Mouse (Mus musculus) left cerebral cortex, postnatal 10 days (tissue): ENCODE data around the gene Snx11. TPM values are rescaled to one million over a fixed set of nuclear protein-coding genes. Genes with fewer than 3 reads are reported as not detected.
"Not testable (repeated sequence)": the region's sequence is repeated elsewhere in the genome, so short reads cannot be mapped to it uniquely, and the experiment has no call there.

ENCODE experiments used
- DNase-seq, 2 experiments: peaks; one replicate each; pipeline ENCODE4 v3.0.0; 2021 to 2022; ENCODE audit warnings: low spot score in 2 of 2, mixed read lengths in 1 of 2; ENCODE audit errors: extremely low spot score in 1 of 2
- intact Hi-C: fragments of 180-260 bp; cut with DNase I; formaldehyde crosslinking; loops from one replicate; pipeline ENCODE4 v1.15.1; 2025
- total RNA-seq, 2 experiments: library from RNA; stranded (reverse); gene quantifications; 2 replicates each; pipeline ENCODE4 v1.2.3; 2021

Gene Snx11
- total RNA-seq, 2 experiments from 2014 or later, result 43.1 to 43.2 TPM

DNA sequence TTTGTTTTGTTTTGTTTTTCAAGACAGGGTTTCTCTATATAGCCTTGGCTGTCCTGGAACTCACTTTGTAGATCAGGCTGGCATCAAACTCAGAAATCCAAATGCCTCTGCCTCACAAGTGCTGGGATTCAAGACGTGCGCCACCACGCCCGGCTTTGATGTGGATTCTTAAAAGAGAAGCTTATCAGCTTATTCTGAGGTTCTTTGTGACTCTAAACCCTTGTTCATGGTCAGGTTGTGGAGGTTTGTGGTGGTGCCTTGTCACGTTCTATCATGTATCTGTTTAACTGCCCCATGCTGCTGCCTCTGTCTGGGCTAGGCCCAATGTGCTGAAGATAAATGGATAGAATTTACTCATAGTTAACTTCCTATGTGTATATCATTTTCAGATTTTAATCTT lies 28.2 kb upstream of the Snx11 start:
- intact Hi-C loops, result no loop called here
- no peak for DNase-seq

DNA sequence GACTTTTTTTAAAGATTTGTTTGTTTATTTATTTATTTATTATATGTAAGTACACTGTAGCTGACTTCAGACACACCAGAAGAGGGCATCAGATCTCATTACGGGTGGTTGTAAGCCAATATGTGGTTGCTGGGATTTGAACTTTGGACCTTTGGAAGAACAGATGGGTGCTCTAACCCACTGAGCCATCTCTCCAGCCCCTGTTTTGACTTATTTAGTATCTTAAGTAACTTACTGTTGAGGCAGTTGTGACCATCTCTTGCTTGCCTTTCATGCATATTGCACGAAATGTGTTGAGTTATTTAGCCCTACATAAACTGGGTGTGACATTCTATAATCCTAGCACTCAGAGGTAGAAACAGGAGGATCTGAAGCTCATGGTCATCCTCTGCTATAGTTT lies 22.2 kb upstream of the Snx11 start:
- intact Hi-C loops, result no loop called here
- DNase-seq, result no peak

DNA sequence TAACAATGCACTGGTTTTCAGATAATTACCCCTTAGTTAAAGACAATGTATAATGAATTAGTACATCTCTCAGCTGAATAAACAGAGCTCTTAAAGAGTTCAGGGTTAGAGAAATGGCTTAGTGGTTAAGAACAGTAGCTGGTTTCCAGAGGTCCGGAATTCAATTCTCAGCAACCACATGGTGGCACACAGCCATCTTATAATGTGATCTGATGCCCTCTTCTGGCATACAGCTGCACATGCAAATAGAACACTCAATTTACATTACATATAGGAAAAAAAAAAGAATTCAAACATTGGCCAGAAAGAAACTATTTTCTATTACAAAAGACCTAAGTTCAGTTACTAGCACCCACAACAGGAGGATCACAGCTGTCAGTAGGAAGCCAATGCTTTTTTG lies 19.2 kb upstream of the Snx11 start:
- no peak for DNase-seq
- intact Hi-C loops, result no loop called here

DNA sequence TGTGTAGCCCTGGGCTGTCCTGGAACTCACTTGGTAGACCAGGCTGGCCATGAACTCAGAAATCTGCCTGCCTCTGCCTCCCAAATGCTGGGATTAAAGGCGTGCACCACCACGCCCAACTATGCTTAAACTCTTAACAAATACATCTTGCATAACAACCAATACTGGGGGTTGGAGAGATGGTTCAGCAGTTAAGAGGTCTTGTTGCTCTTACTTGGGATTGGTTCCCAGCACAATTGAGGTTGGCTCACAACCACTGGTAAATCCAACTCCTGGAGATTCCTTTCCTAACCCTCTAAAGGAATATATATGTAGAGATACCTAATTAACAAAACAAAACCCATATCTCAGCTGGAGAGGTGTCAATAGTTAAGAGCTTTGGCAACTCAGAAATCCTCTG lies 18.7 kb upstream of the Snx11 start:
- DNase-seq, result no peak
- intact Hi-C loops, result no loop called here

DNA sequence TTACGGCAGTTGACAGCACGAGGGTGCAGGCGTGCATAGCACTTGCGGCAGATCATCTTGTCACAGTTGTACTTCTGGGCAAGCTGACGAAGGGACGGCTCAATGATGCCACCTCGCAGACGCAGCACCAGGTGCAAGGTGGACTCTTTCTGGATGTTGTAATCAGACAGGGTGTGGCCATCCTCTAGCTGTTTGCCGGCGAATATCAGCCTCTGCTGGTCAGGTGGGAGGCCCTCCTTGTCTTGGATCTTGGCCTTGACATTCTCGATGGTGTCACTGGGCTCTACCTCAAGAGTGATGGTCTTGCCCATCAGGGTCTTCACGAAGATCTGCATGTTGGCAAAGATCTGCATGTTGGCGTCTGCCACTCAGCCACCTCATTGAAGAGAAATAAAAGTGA lies 18.1 kb upstream of the Snx11 start:
- DNase-seq, result no peak
- intact Hi-C loops, result no loop called here

DNA sequence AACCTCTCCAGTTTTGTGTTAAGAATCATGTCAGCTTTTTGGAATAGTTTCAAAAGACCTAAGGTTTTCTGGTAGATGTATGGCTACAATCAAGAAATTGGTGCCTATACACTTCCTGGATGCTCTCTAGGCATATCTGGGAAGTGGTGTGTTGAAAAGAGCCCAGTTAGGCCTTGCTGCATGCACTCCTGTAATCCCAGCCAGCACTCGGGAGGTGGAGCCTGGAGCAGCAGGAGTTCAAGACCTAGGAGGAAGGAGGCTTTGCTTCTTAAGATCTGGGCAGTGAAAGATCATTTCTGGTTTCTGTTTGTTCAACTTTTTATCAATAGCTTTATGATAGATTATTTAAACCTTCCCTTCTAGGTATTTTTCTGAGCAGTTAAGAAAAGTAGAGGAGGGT lies 13.3 kb upstream of the Snx11 start:
- intact Hi-C loops, result no loop called here
- no peak for DNase-seq

DNA sequence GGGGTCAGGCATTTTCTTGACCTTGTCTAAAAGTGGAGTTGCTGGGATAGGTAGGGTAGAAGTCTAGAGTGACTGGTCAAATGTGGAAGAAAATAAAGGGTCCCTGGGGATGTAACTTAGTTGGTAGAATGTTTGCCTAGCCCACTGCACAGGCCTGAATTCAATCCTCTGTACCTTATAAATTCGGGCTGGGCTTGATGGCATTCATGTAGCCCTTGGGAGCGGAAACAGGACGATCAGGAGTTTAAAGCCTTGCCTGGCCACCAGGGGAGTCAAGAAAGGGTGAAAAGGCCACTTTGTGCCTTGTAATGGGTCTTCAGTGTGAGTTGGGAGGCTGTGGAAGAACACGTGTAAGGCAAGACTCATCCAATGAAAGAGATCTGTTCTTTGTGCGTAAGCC lies 12.6 kb upstream of the Snx11 start:
- no peak for DNase-seq
- intact Hi-C loops, result no loop called here

DNA sequence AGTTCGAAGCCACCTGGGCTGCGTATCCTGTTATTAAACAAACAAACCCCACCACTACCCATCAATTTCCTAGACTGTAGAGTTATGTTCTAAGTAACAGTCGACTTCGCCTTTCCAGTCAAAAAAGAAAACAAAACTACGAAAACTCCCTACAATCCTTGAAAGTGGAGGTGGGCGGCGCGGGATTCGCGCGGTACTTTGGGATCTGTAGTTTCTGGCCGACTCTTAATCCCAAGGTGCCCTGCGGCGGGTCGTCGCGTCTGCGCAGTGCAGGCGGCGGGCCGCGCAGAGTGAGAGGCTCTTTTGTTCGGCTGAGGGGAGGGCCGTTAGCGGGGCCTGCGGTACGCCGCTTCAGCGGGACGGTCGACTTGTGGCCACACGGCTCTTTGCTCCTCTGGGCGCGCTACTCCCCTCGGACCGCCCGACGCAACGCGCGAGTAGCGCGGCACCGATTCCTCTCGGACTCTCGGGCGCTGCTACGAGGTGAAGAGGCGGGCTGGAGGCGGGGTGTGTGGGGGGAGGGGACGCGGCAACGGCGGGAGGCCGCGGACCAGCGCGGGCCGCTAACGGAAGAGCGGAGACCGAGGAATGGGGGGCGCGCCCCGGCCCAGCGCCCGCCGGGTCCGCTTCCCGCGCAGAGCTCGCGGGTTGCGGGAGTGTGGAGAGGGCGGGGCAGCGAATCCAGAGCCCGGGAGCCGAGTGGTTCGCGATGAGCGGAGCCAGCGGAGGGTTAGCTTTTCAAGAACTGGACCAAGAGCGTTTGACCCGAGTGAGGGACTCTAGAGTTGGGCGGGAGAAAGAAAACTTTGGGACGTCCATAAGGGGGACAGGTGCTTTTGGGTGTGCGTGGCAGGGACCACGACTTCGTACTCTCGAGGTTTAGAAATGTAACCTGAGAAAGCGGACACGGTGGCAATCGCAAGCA lies 11.8 kb upstream of the Snx11 start, which contains the start of gene Cbx1:
Cbx1 (plus strand) TSS at position 257 of the 925 bp plus-strand sequence.
- DNase-seq, result peak; percentile 89 to 94
- intact Hi-C loops, result no loop called here

DNA sequence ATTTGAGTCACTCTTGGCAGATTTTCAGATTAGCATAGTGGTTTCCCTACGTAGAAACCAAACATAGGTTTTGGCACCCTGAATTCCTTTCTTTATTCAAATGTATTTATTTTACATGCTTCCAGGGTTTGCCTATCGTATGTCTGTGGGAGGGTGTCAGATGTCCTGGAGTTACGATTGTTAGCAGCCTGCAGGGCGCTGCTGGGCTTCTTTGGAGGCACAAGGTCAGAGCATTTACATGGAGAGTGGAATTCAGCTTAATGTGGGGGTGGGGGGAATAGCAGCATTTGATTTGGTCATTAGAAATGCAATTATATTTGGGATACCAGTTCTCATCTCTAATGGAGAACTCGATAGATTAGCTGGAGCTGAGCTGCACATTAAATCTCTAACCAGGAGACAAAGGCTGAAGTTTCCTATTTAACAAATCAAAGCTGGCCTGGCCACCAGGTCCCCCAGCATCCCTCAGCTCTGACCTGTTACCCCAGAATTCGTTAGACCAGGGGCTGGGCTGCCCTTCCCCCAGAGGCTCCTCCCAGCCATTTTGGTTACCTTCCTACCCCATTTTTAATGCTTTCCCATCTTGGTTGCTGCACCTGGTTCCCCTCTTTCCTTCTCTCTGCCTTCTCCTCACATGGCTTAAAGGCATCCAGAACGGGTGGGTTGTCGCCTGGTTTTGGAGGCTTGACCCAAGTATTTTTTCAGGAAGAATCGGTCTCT lies 9.5 kb upstream of the Snx11 start:
- DNase-seq, result no peak
- intact Hi-C loops, result no loop called here

DNA sequence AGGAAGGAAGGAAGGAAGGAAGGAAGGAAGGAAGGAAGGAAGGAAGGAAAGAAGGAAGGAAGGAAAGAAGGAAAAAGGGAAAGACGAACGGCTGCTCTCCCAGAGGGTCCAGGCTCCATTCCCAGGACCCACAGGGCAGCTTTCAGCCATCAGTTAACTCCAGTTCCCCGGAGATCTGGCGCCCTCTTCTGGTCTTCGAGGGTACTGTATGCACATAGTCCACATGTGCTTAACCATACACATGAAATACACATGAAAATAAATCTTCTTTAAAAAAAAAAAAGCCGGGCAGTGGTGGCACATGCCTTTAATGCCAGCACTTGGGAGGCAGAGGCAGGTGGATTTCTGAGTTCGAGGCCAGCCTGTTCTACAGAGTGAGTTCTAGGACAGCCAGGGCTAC lies 7.5 kb upstream of the Snx11 start:
- intact Hi-C loops, result not testable (repeated sequence)
- peak in 1 of 2 experiments; percentile 74 for DNase-seq

DNA sequence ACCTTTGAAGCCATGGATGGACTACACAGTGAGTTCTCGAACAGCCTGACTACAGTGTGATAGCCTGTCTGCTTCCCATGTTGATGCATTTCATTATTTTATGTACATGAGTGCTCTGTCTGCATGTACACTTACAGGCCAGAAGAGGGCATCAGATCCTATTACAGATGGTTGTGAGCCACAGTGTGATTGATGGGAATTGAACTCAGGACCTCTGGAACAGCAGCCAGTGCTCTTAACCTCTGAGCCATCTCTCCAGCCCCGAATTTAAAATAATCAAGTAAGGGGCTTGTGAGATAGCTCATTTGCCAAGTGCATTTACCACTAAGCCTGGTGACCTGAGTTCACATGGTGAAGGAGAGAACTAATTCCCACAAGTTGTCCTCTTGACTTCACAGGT lies 4.1 kb upstream of the Snx11 start:
- intact Hi-C loops, result no loop called here
- DNase-seq, result no peak

DNA sequence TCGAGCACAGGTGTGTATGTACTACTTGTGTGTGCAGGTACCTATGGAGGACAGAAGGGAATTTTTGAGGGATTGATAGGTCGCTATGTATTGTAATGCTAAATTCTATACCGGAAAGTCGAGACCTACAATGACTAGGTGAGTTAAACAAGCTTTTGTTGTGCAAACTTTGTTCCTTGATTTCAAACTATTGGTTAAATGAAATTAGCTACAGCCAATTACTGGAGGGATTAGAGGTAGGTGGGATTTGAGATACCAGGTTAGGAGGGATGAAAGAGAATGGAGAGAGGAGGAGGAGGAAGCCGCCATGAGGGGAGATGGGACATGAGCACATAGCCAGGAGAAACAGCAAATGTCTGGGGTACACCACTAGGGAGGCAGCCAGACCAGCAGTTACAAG lies 2.9 kb upstream of the Snx11 start:
- intact Hi-C loops, result no loop called here
- DNase-seq, result no peak

DNA sequence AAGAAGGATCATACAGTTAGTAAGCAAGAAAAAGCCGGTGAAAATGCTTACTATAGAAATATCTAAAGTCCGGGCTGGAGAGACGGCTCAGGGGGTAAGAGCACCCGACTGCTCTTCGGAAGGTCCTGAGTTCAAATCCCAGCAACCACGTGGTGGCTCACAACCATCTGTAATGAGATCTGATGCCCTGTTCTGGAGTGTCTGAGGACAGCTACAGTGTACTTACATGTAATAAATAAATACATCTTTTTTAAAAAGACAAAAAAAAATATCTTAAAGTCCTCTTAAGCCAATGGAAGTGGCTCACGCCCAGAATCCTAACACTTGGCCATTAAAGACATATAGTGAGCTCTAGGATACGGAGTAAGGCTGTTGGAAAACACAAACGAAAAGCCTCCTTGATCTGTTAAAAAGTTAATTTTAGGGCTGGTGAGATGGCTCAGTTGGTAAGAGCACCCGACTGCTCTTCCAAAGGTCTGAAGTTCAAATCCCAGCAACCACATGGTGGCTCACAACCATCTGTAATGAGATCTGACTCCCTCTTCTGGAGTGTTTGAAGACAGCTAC lies 785 bp upstream of the Snx11 start:
- intact Hi-C loops, result loop anchor here (5.0 kb wide), 1 partner anchor 84 kb away; no protein-coding TSS in a partner anchor
- DNase-seq, result not testable (repeated sequence)

DNA sequence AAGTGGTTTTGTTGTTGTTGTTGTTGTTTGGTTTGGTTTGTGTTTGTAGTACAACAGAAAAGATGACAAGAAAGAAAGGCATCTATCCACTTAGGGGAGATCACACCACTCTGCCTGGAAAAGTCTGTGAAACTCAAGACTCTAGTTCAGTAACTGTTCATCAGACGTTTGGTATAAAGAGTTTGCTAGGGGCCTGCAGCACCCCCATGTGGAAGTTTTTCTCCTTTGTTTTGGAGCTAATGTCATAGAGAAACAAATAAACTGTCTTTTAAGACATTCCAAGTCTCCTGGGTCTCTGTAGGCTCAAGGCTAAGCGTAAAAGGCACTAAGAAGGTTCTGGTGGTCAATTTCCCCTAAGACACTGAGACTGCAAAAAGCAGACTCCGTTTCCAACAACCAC lies 1.3 kb downstream of the Snx11 start:
- DNase-seq, result no peak
- intact Hi-C loops, result loop anchor here (5.0 kb wide), 1 partner anchor 86 kb away; no protein-coding TSS in a partner anchor

DNA sequence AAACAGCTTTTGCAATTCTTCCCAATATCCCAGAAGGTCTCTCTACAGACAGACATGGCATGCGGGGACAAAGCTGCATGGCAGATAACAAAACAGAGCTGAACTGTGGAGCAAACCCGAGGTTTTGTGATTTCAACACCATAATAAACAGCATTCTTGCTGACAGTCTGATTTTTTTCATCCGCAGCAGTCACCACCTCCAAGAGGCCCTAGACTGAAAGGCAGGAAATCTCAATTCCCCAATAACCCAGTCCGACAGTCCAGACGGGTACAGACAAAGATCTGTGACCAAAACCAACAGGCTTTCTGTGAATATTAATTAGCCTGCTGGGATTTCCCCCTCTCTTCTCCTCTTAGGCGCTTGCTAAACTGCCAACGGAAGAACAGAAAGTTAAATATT lies 1.7 kb downstream of the Snx11 start:
- DNase-seq, result no peak
- intact Hi-C loops, result loop anchor here (5.0 kb wide), 1 partner anchor 87 kb away; no protein-coding TSS in a partner anchor

DNA sequence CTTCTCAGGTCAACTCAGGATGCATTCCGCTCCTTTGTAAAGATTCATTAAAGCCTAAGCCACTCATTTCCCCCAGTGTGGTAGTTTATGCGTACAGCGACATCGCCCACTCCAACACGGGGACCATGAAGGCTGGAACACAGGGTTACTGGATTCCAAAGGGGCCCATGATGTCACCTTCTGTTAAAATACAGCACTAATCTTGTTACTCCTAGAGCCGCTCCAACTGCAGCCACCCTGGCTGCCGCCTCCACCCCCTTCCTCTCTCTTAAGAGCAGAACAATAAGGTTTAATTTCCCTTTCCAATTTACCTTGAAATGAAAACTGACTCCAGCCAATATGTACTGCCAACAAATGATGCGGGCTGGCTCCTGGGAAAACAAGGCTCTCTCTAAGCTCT lies 2.3 kb downstream of the Snx11 start:
- intact Hi-C loops, result loop anchor here (5.0 kb wide), 1 partner anchor 87 kb away; no protein-coding TSS in a partner anchor
- DNase-seq, result no peak

DNA sequence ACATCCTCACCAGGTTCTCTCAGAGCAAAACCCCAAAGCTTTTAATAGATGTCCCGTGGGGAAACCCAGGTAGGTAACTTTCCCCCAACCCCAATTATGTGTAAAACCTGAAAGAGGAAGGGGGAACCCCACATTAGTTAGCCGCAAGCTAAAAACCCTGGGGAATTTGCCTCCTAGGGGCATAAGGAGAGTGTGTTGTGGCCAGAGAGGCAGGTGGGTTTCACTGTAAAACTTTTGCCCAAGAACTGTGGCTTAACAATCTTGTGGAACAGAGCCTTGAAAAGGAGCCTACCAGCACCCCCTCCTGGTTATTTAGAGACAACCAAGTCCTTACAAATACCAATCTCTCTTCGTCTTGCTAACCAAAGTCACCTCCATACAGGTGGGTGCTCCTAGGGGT lies 2.8 kb downstream of the Snx11 start:
- no peak for DNase-seq
- intact Hi-C loops, result no loop called here

DNA sequence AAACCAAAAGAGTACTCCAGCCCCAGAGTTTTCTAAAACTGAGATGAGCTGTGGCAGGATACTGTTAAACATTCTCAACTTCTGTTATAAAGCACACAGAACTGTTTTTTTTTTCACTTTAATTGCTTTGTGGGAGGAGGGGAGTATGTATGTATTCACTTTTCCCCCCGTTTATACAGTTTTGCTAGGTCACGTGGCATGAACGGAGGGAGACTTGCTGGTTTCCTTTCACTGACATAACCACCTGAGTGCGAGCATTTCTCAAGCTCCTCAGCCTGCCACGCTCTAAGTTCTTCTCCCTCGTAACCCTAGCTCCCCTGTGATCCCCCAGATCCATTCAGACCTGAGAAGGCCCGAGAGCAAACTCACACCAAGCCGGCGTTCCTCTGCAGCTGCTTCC lies 4.9 kb downstream of the Snx11 start:
- intact Hi-C loops, result no loop called here
- no peak for DNase-seq

DNA sequence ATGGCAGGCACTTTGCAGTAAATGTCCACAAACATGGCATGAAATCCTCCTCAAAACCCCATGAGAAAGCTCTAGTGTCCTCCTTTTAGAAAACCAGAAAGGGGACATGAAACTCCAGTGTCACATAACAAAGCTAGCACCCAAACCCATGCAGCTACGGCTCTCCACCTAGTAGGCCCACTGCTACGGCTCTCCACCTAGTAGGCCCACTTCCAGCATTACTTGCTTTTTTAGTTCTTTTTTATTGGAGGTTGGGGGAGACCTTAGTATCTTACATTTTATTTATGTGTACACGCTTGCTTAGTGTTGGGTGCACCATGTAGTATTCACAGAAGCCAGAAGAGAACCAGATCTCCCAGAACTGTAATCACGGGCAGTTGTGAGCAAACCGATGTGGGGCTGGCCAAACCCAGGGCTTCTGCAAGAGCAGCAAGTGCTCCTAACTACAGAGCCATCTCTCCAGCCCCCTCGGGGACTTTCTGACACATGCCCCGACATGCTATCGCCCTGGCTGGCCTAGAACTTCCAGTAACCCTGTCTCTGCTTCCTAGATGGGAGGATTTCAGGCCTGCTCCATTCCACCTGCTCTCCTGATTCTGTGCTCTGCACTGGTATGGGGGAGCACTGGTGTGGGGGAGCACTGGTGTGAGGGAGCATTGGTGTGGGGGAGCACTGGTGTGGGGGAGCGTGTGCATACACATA lies 5.9 kb downstream of the Snx11 start:
- intact Hi-C loops, result no loop called here
- DNase-seq, result no peak
